Mouse (Mus musculus) small intestine, adult 2 months (tissue): ENCODE measurements around the gene Cdca5. TPM values are rescaled to one million over a fixed set of nuclear protein-coding genes. Genes with fewer than 3 reads are reported as not detected.
"Not testable (repeated sequence)": the region's sequence is repeated elsewhere in the genome, so short reads cannot be mapped to it uniquely, and the experiment has no call there.

Source experiments
- H3K27ac ChIP-seq: fragments of 200-500 bp; 2 replicates; pipeline ENCODE4 v1.5.1; 2012; ENCODE audit warnings: low read depth, low read length, control low read depth, inconsistent platforms; ENCODE audit not compliant: insufficient read depth
- H3K27me3 ChIP-seq: fragments of 200-500 bp; 2 replicates; pipeline ENCODE4 v1.6.1; 2012; ENCODE audit warnings: mild to moderate bottlenecking, moderate library complexity, low read length, inconsistent platforms; ENCODE audit not compliant: control insufficient read depth, insufficient read depth
- H3K36me3 ChIP-seq: fragments of 200-500 bp; 2 replicates; pipeline ENCODE4 v1.6.1; 2012; ENCODE audit warnings: mild to moderate bottlenecking, low read length, control low read depth, inconsistent platforms; ENCODE audit not compliant: control insufficient read depth, insufficient read depth
- H3K4me1 ChIP-seq: fragments of 200-500 bp; 2 replicates; pipeline ENCODE4 v1.6.1; 2012; ENCODE audit warnings: low read length, inconsistent platforms, mixed read lengths; ENCODE audit not compliant: control insufficient read depth, insufficient read depth, insufficient read length
- H3K4me3 ChIP-seq: fragments of 200-500 bp; 2 replicates; pipeline ENCODE4 v1.5.1; 2012; ENCODE audit warnings: low read depth, mild to moderate bottlenecking, control low read depth, inconsistent platforms, low read length, moderate library complexity
- CTCF ChIP-seq: fragments of 200-500 bp; IDR thresholded peaks from 2 replicates; pipeline ENCODE4 v1.5.1; 2012; ENCODE audit warnings: low read depth, mild to moderate bottlenecking, control low read depth, inconsistent platforms, low read length, moderate library complexity, mixed read lengths; ENCODE audit not compliant: insufficient replicate concordance, insufficient read length; ENCODE audit errors: extremely low read depth
- POLR2A ChIP-seq: fragments of 200-500 bp; IDR thresholded peaks from 2 replicates; pipeline ENCODE4 v1.6.1; 2012; ENCODE audit warnings: low read depth, mild to moderate bottlenecking, control low read depth, inconsistent platforms, low read length, moderate library complexity
- WGBS: fragments of 180-500 bp; shearing (Covaris S2); methylation state at CpG from one replicate; pipeline ENCODE4 v1.1.7; 2018; 5-methylcytosine and 5-hydroxymethylcytosine counted together
- polyA plus RNA-seq: library from polyadenylated mRNA; depleted of rRNA; stranded (reverse); fragments of >200 nt; gene quantifications from 2 replicates; pipeline ENCODE4 v1.2.3, GENCODE M21; 2012; rRNA removed

Gene Cdca5
- polyA plus RNA-seq, 1 experiment = 2.6 TPM

GRCm38 (mm10) chr19:6132171-6132827 is 47.5 kb downstream of the Cdca5 start:
- TF ChIP-seq POLR2A = no peak
- no peak for TF ChIP-seq CTCF
- H3K4me1 ChIP-seq = no peaks in the 10 kb centered on the region
- no peak overlapping the region for H3K27ac ChIP-seq
- 81% methylated on average over 7 of the region's 7 CpGs for WGBS
- no peaks in the 10 kb centered on the region for H3K27me3 ChIP-seq
- no peak overlapping the region for H3K4me3 ChIP-seq
- H3K36me3 ChIP-seq = 0 out of 2 replicates have a peak, but pooled peaks cover 2% of the 10 kb centered on the region

- H3K4me3 ChIP-seq, H3K27me3 ChIP-seq, H3K27ac ChIP-seq, H3K4me1 ChIP-seq, H3K36me3 ChIP-seq: not testable (repeated sequence)
- 33% methylated on average over 1 of the region's 1 CpGs for WGBS
Observed at GRCm38 (mm10) chr19:6133197-6133596, 48.4 kb downstream of the Cdca5 start.

- Histone ChIP-seq H3K27ac (no peak overlapping the region), H3K4me3 (no peak overlapping the region), H3K27me3 (no peaks in the 10 kb centered on the region), H3K36me3 (peaks cover 3% of the 10 kb centered on the region; the same call in 1 of the 2 replicates), H3K4me1 (no peaks in the 10 kb centered on the region)
- 90% methylated on average over 3 of the region's 3 CpGs for WGBS
- no peak for TF ChIP-seq CTCF
- TF ChIP-seq POLR2A = no peak
Observed at GRCm38 (mm10) chr19:6136397-6136796, 51.6 kb downstream of the Cdca5 start.

GRCm38 (mm10) chr19:6139701-6140100 is 54.9 kb downstream of the Cdca5 start:
- 92% methylated on average over 6 of the region's 6 CpGs for WGBS
- Histone ChIP-seq H3K4me3 (no peak overlapping the region), H3K36me3 (peaks cover 3% of the 10 kb centered on the region; the same call in 1 of the 2 replicates), H3K27ac (no peak overlapping the region), H3K4me1 (no peaks in the 10 kb centered on the region), H3K27me3 (no peaks in the 10 kb centered on the region)
- TF ChIP-seq CTCF (no peak), POLR2A (no peak)

- Histone ChIP-seq H3K4me3 (peak overlapping the region; percentile 80), H3K36me3 (peaks cover 3% of the 10 kb centered on the region; the same call in 1 of the 2 replicates), H3K27ac (peak overlapping the region; percentile 93), H3K27me3 (no peaks in the 10 kb centered on the region), H3K4me1 (no peaks in the 10 kb centered on the region)
- WGBS = under 1% methylated on average over 16 of the region's 16 CpGs
- TF ChIP-seq POLR2A = no peak
Observed at GRCm38 (mm10) chr19:6140374-6140677, 55.5 kb downstream of the Cdca5 start.

GRCm38 (mm10) chr19:6140678-6141393 is 56.1 kb downstream of the Cdca5 start, which contains the start of gene Batf2:
TSS of gene Batf2 (plus strand) at chr19:6140983.
- WGBS = 1% methylated on average over 68 of the region's 68 CpGs
- TF ChIP-seq POLR2A (no peak), CTCF (no peak; the same call in 1 of the 2 replicates)
- Histone ChIP-seq H3K4me3 (peak within 1 kb of the TSS; percentile 80), H3K36me3 (peaks cover 3% of the 10 kb centered on the region; the same call in 1 of the 2 replicates), H3K4me1 (no peaks in the 10 kb centered on the region), H3K27me3 (no peaks in the 10 kb centered on the region), H3K27ac (peak within 1 kb of the TSS; percentile 93)

GRCm38 (mm10) chr19:6141394-6141749 is 56.6 kb downstream of the Cdca5 start, which contains the start of gene Arl2:
TSS of gene Arl2 (minus strand) at chr19:6141548.
- peak within 1 kb of the TSS; percentile 93 for H3K27ac ChIP-seq
- peak within 1 kb of the TSS; percentile 80 for H3K4me3 ChIP-seq
- H3K4me1 ChIP-seq = no peaks in the 10 kb centered on the region
- TF ChIP-seq POLR2A = 0 out of 2 replicates have a peak, but pooled peaks have one; percentile 12
- TF ChIP-seq CTCF = peak; percentile 65; the same call in 1 of the 2 replicates
- H3K36me3 ChIP-seq = peaks cover 3% of the 10 kb centered on the region; the same call in 1 of the 2 replicates
- H3K27me3 ChIP-seq = no peaks in the 10 kb centered on the region
- WGBS = 1% methylated on average over 15 of the region's 15 CpGs

Other genes with a start within 250 kb of the Cdca5 start
- 32.1 and 62.1 TPM in 2 replicates for gene Frmd8, start 209.7 kb upstream of the Cdca5 start, polyA plus RNA-seq
- gene Slc25a45, start 207.2 kb upstream of the Cdca5 start, polyA plus RNA-seq = 207 and 241 TPM in 2 replicates
- gene Tigd3, start 190.8 kb upstream of the Cdca5 start, polyA plus RNA-seq = 0.90 and 2.0 TPM in 2 replicates
- gene Dpf2, start 172.0 kb upstream of the Cdca5 start, polyA plus RNA-seq = 34.1 and 64.3 TPM in 2 replicates
- gene Cdc42ep2, start 160.2 kb upstream of the Cdca5 start, polyA plus RNA-seq = 10.3 and 30.6 TPM in 2 replicates
- 14.2 and 40.8 TPM in 2 replicates for gene Pola2, start 120.8 kb upstream of the Cdca5 start, polyA plus RNA-seq
- 0.08 TPM in 1 of 2 replicates, not detected in the other for gene Slc22a20, start 98.8 kb upstream of the Cdca5 start, polyA plus RNA-seq
- gene Capn1, start 69.1 kb upstream of the Cdca5 start, polyA plus RNA-seq = 30.9 and 129 TPM in 2 replicates
- 70.9 and 103 TPM in 2 replicates for gene Syvn1, start 38.4 kb upstream of the Cdca5 start, polyA plus RNA-seq
- gene Mrpl49, start 27.2 kb upstream of the Cdca5 start, polyA plus RNA-seq = 7.6 and 14.8 TPM in 2 replicates
- gene Fau, start 27.1 kb upstream of the Cdca5 start, polyA plus RNA-seq = 1,660 and 2,469 TPM in 2 replicates
- 56.8 and 78.1 TPM in 2 replicates for gene Znhit2, start 23.8 kb upstream of the Cdca5 start, polyA plus RNA-seq
- 30.6 and 49.4 TPM in 2 replicates for gene Tm7sf2, start 16.6 kb upstream of the Cdca5 start, polyA plus RNA-seq
- gene Vps51, start 7.8 kb upstream of the Cdca5 start, polyA plus RNA-seq = 46.5 and 84.2 TPM in 2 replicates
- gene Tmem262, start 5.0 kb upstream of the Cdca5 start, polyA plus RNA-seq = not detected in 2 replicates
- not detected in 2 replicates for gene Gm28374, start 2.7 kb upstream of the Cdca5 start, polyA plus RNA-seq
- 62.1 and 119 TPM in 2 replicates for gene Zfpl1, start within 50 bp of the Cdca5 start, polyA plus RNA-seq
- not detected in 2 replicates for gene AC131692.1, start 9.4 kb downstream of the Cdca5 start, polyA plus RNA-seq
- gene Naaladl1, start 20.8 kb downstream of the Cdca5 start, polyA plus RNA-seq = 46.7 and 1,874 TPM in 2 replicates
- gene Sac3d1, start 33.7 kb downstream of the Cdca5 start, polyA plus RNA-seq = 35.7 and 46.4 TPM in 2 replicates
- gene Snx15, start 43.3 kb downstream of the Cdca5 start, polyA plus RNA-seq = 19.8 and 41.8 TPM in 2 replicates
- gene Batf2, start 56.0 kb downstream of the Cdca5 start, polyA plus RNA-seq = 67.6 and 146 TPM in 2 replicates
- gene Arl2, start 56.6 kb downstream of the Cdca5 start, polyA plus RNA-seq = 62.7 and 98.9 TPM in 2 replicates
- gene Majin, start 99.4 kb downstream of the Cdca5 start, polyA plus RNA-seq = 0.17 and 1.7 TPM in 2 replicates
- gene Gpha2, start 141.4 kb downstream of the Cdca5 start, polyA plus RNA-seq = 0.74 TPM in 1 of 2 replicates, not detected in the other
- gene Ppp2r5b, start 150.9 kb downstream of the Cdca5 start, polyA plus RNA-seq = 64.2 and 112 TPM in 2 replicates
- 37.0 and 68.8 TPM in 2 replicates for gene Atg2a, start 156.7 kb downstream of the Cdca5 start, polyA plus RNA-seq
- gene Ehd1, start 191.7 kb downstream of the Cdca5 start, polyA plus RNA-seq = 315 and 714 TPM in 2 replicates
- gene Cdc42bpg, start 221.5 kb downstream of the Cdca5 start, polyA plus RNA-seq = 26.0 and 53.2 TPM in 2 replicates
- 23.6 and 38.5 TPM in 2 replicates for gene Men1, start 250.0 kb downstream of the Cdca5 start, polyA plus RNA-seq